Mouse (Mus musculus) monocyte, adult 59 days (primary cell): ENCODE data around the gene Lrriq3. TPM values are rescaled to one million over a fixed set of nuclear protein-coding genes. Genes with fewer than 3 reads are reported as not detected.

Experiments
- total RNA-seq, 2 experiments: library from RNA; stranded (reverse); gene quantifications; one replicate each; pipeline ENCODE4 v1.2.4; 2023

The Lrriq3 gene
- total RNA-seq: under 1 TPM; 0.27 to 0.86 TPM

DNA sequence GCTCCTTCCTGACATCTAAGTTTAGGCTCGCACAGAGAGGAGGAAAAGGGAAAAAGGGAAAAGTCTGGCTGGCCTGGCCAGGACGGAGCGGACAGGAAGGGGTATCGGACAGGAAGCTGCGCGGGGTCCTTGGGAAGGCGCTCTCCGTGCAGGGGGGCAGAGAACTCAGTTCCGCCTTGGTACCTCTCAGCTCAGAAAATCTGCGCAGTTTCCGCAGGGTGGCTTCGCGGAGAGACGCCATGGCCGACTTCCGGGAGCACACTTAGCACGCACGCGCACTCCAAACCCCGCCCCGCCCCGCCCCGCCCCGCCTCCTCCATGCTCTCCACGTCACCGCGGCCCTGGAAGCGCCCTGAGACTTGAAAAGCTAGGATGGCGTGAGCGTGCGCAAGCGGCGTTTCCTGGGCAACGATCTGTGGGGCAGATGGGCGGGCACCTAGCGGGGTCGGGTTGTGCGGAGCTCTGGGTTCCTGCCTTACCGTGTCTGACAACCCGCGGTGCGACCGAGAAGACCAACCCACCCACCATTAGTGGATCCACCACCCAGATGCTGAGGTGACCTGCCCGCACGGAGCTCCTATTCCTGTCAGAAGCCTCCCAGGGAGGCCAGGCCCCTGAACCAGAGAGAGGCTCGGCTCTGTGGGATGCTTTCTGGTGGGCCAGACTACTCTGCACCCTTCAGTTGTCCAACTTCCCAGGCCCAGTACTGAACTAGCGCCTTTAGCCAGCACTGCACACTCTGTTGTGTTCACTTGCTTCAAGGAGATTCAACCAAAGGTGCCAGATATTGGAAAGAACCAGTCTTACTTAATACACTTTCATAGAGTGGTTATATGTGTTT is at the start of gene Lrriq3, which contains the start of gene Fpgt:
TSS of gene Lrriq3 (plus strand) at position 319 of the 841 bp plus-strand sequence.
TSS of gene Fpgt (minus strand) at position 288 of the 841 bp plus-strand sequence.

DNA sequence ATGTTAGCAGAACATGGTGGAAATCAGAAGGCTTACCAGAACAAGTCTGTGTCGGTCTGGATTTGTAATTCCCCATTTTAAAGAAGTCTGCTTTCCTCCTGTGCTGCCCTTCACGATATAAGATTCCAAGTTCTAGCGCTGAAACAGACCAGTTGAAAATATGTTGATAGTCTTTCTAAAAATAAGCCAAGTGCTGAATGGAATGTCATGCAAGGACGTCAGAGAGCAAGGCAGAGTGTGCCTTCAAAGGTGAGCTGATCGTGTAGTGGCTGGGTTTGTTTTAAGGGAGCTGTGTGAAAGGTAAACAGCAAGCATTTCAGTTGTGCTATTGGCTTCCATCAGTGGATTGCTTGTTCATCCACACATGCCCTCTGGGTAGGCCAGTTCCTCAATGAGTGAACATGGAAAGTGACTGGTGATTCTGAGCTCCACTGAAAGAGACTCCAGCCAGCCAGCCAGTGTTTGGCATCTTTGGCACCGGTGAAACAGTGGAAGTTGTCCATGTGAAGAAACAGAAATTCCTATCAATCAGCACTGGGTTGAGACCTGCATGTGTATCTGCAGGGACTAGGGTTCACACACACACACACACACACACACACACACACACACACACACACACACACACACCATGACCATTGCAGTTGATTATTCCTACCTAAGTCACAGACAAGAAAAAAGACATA is 37.9 kb upstream of the Lrriq3 start, which contains the start of gene Tnni3k:
TSS of gene Tnni3k (minus strand) at position 177 of the 686 bp plus-strand sequence.

Other genes with a start within 250 kb of the Lrriq3 start
- gene Tnni3k, start 38.0 kb upstream of the Lrriq3 start, total RNA-seq: not detected
- 1 to 10 TPM; 8.5 to 8.6 TPM for gene Fpgt, start within 50 bp of the Lrriq3 start, total RNA-seq